8 mouse cellular contexts compared by ENCODE assay signal in the genomic region with DNA sequence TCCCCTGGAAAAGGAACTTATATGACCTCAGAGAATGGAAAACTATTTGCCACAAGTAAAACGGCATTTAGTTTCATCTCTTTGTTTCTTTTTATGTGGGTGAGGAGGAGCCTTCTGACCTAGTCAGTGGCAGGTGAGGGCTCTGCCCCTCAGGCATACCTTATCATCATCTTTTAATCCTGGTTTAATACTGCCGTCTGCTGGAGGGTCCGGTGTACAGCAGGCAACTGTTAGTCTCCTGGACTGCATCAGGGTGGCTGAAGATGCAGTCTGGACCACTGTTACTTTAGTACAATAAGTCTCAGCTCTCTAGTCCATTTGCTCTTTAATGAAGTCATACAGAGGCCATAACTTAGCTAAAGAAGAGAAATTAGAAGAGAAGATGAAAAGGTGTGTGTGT. TPM values are rescaled to one million over a fixed set of nuclear protein-coding genes. Genes with fewer than 3 reads are reported as not detected.
A peak's percentile ranks its signal among the peaks of the same experiment; 100 is the strongest.
DNase-seq lines count a peak whose midpoint lies in the region; TF ChIP-seq lines count a peak whose summit lies in the region.

No protein-coding gene starts in this region.

- DNase-seq in adrenal gland, adult 18-20 months (ENCODE audit: low spot score in 2 of 2): peak; percentile 34 to 48
- DNase-seq in adrenal gland, postnatal 4 days (ENCODE audit: low spot score in 2 of 2): no peak
- peak; percentile 62 for DNase-seq in T-cell, adult 2 months (ENCODE audit: low spot score)
- peak; percentile 65 for DNase-seq in embryo, embryonic 11 days
- peak; percentile 73 for DNase-seq in heart, postnatal 4 days
- peak; percentile 40 to 78 for DNase-seq in layer of hippocampus, adult 2 months (ENCODE audit: low spot score in 2 of 2)
- peak; percentile 73 for DNase-seq in lung, postnatal 25 days (ENCODE audit: low spot score)
- DNase-seq in right cerebral cortex, adult 18-20 months: peak; percentile 46

- H3K4me3 ChIP-seq in layer of hippocampus, adult 2 months: no peak overlapping the region

- TF ChIP-seq CTCF in layer of hippocampus, adult 2 months (conservative IDR thresholded peaks at IDR 0.05): peak; percentile 97

- H3K27ac ChIP-seq in layer of hippocampus, adult 2 months: no peak overlapping the region

RNA-seq across cellular contexts. Expression of gene Gcm1, which starts 26.9 kb away (rescaled TPM):
- not detected for total RNA-seq in adrenal gland, adult 18-20 months (2021)
- not detected for total RNA-seq in adrenal gland, postnatal 4 days (2021)
- total RNA-seq in heart, postnatal 4 days (2021): not detected
- total RNA-seq in layer of hippocampus, adult 2 months (2021): not detected

Comparison
In these comparisons a context has a peak if more than half of its experiments do, and no peak if none do; other contexts are left out.
1. DNase-seq: peak in adrenal gland, adult 18-20 months (2 of 2), T-cell, adult 2 months (single experiment), embryo, embryonic 11 days (single experiment), heart, postnatal 4 days (single experiment), layer of hippocampus, adult 2 months (2 of 2), lung, postnatal 25 days (single experiment) and right cerebral cortex, adult 18-20 months (single experiment); none in adrenal gland, postnatal 4 days (0 of 2).